Mouse (Mus musculus) ovary, adult 10 weeks (tissue): ENCODE results near the gene Ankrd7. TPM values are rescaled to one million over a fixed set of nuclear protein-coding genes. Genes with fewer than 3 reads are reported as not detected.

ENCODE experiments used
- polyA plus RNA-seq: library from polyadenylated mRNA; stranded (reverse); fragments of 350-450 nt; fragmentation: Illumina TruSeq; extraction: RNeasy Lipid Tissue Mini Kit (QIAGEN cat#74804); gene quantifications from one replicate; pipeline ENCODE4 v1.2.3, GENCODE M21; 2014

Gene Ankrd7
- not detected for polyA plus RNA-seq

GRCm38 (mm10) chr6:18866018-18866417, at the start of gene Ankrd7:
TSS of gene Ankrd7 (plus strand) at chr6:18866318.

GRCm38 (mm10) chr6:18848051-18848701, 17.9 kb upstream of the Ankrd7 start, which contains the start of gene Lsm8:
TSS of gene Lsm8 (plus strand) at chr6:18848579.

Other genes starting within 250 kb of the Ankrd7 start
- gene Lsm8, start 17.7 kb upstream of the Ankrd7 start, polyA plus RNA-seq = 143 TPM